Mouse (Mus musculus) heart, adult 2 months (tissue): ENCODE results near the gene Fem1a.

Experiments
- EP300 ChIP-seq: fragments of 200-500 bp; IDR thresholded peaks from 2 replicates; pipeline ENCODE4 v1.6.1; 2011; ENCODE audit warnings: low read depth, low read length, control low read depth; ENCODE audit not compliant: insufficient read depth
- POLR2A ChIP-seq: fragments of 200-500 bp; IDR thresholded peaks from 2 replicates; pipeline ENCODE4 v1.6.1; 2011; ENCODE audit warnings: mild to moderate bottlenecking, low read depth, low read length, control low read depth; ENCODE audit not compliant: insufficient read depth

DNA sequence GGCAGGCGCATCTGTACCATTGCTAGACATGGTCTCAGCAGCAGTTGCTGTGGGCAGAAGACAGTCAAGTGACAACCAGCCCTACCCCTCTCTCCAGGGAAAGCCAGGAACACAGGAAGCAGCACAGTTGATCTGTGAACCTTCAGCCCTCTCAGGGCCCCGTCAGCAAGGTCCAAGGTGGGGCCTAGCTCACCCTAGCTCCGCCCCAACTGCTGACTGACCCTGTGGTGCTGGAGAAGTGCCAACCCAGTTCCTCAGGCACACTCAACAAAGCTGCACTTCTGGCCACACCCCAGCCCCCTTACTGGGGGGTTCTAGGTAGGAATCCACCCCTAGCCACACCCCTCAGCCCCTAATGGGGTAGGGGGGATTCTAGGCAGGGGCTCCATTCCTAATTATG, 31.2 kb downstream of the Fem1a start:
- no peak for TF ChIP-seq POLR2A
- TF ChIP-seq EP300, result no peak
